Mouse (Mus musculus) limb, embryonic 10.5 days (tissue): ENCODE data around the gene Zfp691. TPM values are rescaled to one million over a fixed set of nuclear protein-coding genes. Genes with fewer than 3 reads are reported as not detected.

ENCODE experiments used
- DNase-seq: peaks from one replicate; pipeline ENCODE4 v3.0.0-alpha.2; 2017; ENCODE audit warnings: low spot score
- H3K27ac ChIP-seq: fragments of 300-500 bp; sonication (generic); 2 replicates; pipeline ENCODE4 v1.5.1; 2016; ENCODE audit warnings: mild to moderate bottlenecking
- H3K27me3 ChIP-seq: fragments of 300-500 bp; sonication (generic); 2 replicates; pipeline ENCODE4 v1.6.1; 2016; ENCODE audit warnings: low read depth, mild to moderate bottlenecking; ENCODE audit not compliant: poor library complexity, severe bottlenecking
- H3K36me3 ChIP-seq: fragments of 300-500 bp; sonication (generic); 2 replicates; pipeline ENCODE4 v1.6.1; 2016; ENCODE audit warnings: mild to moderate bottlenecking, moderate library complexity
- H3K4me1 ChIP-seq: fragments of 300-500 bp; sonication (generic); 2 replicates; pipeline ENCODE4 v1.6.1; 2016
- H3K4me3 ChIP-seq: fragments of 300-500 bp; sonication (generic); 2 replicates; pipeline ENCODE4 v1.5.1; 2016; ENCODE audit warnings: mild to moderate bottlenecking, moderate library complexity
- H3K9me3 ChIP-seq: fragments of 300-500 bp; sonication (generic); replicated peaks from 2 replicates; pipeline ENCODE4 v1.6.1; 2016; ENCODE audit warnings: mild to moderate bottlenecking
- WGBS: fragments of 180-500 bp; shearing (Covaris S2); methylation state at CpG from one replicate; pipeline ENCODE4 v1.1.7; 2016; 5-methylcytosine and 5-hydroxymethylcytosine counted together
- microRNA counts: library from miRNA; unstranded; fragments of <30 nt; microRNA quantifications from one replicate; lab custom pipeline; 2017
- microRNA-seq: library from miRNA; unstranded; fragments of <30 nt; microRNA quantifications from one replicate; pipeline ENCODE4, GENCODE M21; 2017
- polyA plus RNA-seq: library from polyadenylated mRNA; unstranded; fragments of >200 nt; fragmentation: Nextera tagmentation; extraction: Ambion mirVana; gene quantifications from 2 replicates; pipeline ENCODE4 v1.2.1, GENCODE M21; 2016

Zfp691 gene
- polyA plus RNA-seq, 1 experiment from 2014 or later, result 10.3 TPM

GRCm38 (mm10) chr4:119131189-119131910 is 42.6 kb downstream of the Zfp691 start:
- Histone ChIP-seq H3K9me3 (no peaks in the 10 kb centered on the region), H3K36me3 (peaks cover 100% of the 10 kb centered on the region), H3K27me3 (no peaks in the 10 kb centered on the region), H3K4me1 (no peaks in the 10 kb centered on the region), H3K27ac (no peak overlapping the region), H3K4me3 (no peak overlapping the region)
- WGBS, result 90% methylated on average over 8 of the region's 8 CpGs
- DNase-seq, result no peak

GRCm38 (mm10) chr4:119129096-119129495 is 44.9 kb downstream of the Zfp691 start:
- H3K9me3 ChIP-seq, result no peaks in the 10 kb centered on the region
- no peaks in the 10 kb centered on the region for H3K27me3 ChIP-seq
- H3K4me3 ChIP-seq, result no peak overlapping the region
- H3K4me1 ChIP-seq, result peaks cover 6% of the 10 kb centered on the region; the same call in 1 of the 2 replicates
- DNase-seq, result no peak
- peaks cover 100% of the 10 kb centered on the region for H3K36me3 ChIP-seq
- no peak overlapping the region for H3K27ac ChIP-seq
- WGBS, result 90% methylated on average over 1 of the region's 1 CpGs

GRCm38 (mm10) chr4:119128547-119128946 is 45.4 kb downstream of the Zfp691 start:
- 88% methylated on average over 7 of the region's 7 CpGs for WGBS
- H3K27ac ChIP-seq, result no peak overlapping the region
- H3K4me3 ChIP-seq, result no peak overlapping the region
- H3K4me1 ChIP-seq, result peaks cover 6% of the 10 kb centered on the region; the same call in 1 of the 2 replicates
- no peaks in the 10 kb centered on the region for H3K27me3 ChIP-seq
- H3K9me3 ChIP-seq, result no peaks in the 10 kb centered on the region
- H3K36me3 ChIP-seq, result peaks cover 100% of the 10 kb centered on the region
- DNase-seq, result no peak

GRCm38 (mm10) chr4:119127229-119127628 is 46.8 kb downstream of the Zfp691 start:
- peaks cover 100% of the 10 kb centered on the region for H3K36me3 ChIP-seq
- H3K27ac ChIP-seq, result no peak overlapping the region
- no peaks in the 10 kb centered on the region for H3K27me3 ChIP-seq
- peaks cover 6% of the 10 kb centered on the region; the same call in 1 of the 2 replicates for H3K4me1 ChIP-seq
- 72% methylated on average over 6 of the region's 6 CpGs for WGBS
- H3K4me3 ChIP-seq, result no peak overlapping the region
- no peak for DNase-seq
- H3K9me3 ChIP-seq, result no peaks in the 10 kb centered on the region

GRCm38 (mm10) chr4:119125577-119126270 is 48.3 kb downstream of the Zfp691 start:
- 84% methylated on average over 9 of the region's 9 CpGs for WGBS
- DNase-seq, result no peak
- Histone ChIP-seq H3K27me3 (no peaks in the 10 kb centered on the region), H3K4me1 (peaks cover 6% of the 10 kb centered on the region; the same call in 1 of the 2 replicates), H3K27ac (no peak overlapping the region), H3K36me3 (peaks cover 100% of the 10 kb centered on the region), H3K9me3 (no peaks in the 10 kb centered on the region), H3K4me3 (no peak overlapping the region)

- DNase-seq, result no peak
- Histone ChIP-seq H3K4me1 (peaks cover 6% of the 10 kb centered on the region; the same call in 1 of the 2 replicates), H3K9me3 (no peaks in the 10 kb centered on the region), H3K4me3 (no peak overlapping the region), H3K27ac (no peak overlapping the region), H3K27me3 (no peaks in the 10 kb centered on the region), H3K36me3 (peaks cover 100% of the 10 kb centered on the region)
- WGBS, result 66% methylated on average over 2 of the region's 2 CpGs
These were observed 49.2 kb downstream of the Zfp691 start for GRCm38 (mm10) chr4:119124771-119125273.

- Histone ChIP-seq H3K4me1 (peaks cover 10% of the 10 kb centered on the region), H3K9me3 (no peaks in the 10 kb centered on the region), H3K27me3 (no peaks in the 10 kb centered on the region), H3K36me3 (peaks cover 94% of the 10 kb centered on the region), H3K27ac (no peak overlapping the region), H3K4me3 (no peak overlapping the region)
- WGBS, result 71% methylated on average over 4 of the region's 4 CpGs
- no peak for DNase-seq
These were observed 52.7 kb downstream of the Zfp691 start for GRCm38 (mm10) chr4:119121249-119121648.

GRCm38 (mm10) chr4:119120095-119120494 is 53.9 kb downstream of the Zfp691 start:
- H3K27me3 ChIP-seq, result no peaks in the 10 kb centered on the region
- peaks cover 22% of the 10 kb centered on the region for H3K4me1 ChIP-seq
- WGBS, result 83% methylated on average over 6 of the region's 6 CpGs
- no peak overlapping the region for H3K27ac ChIP-seq
- DNase-seq, result no peak
- no peak overlapping the region for H3K4me3 ChIP-seq
- H3K36me3 ChIP-seq, result peaks cover 92% of the 10 kb centered on the region
- no peaks in the 10 kb centered on the region for H3K9me3 ChIP-seq

MicroRNAs within 50 kb of the gene (microRNA counts, 519-probe panel; counts per million panel counts)
- 684 counts per million, percentile 72 among the panel's probes with 10 or more counts for microRNA mmu-miR-1957 (lab: Ali Mortazavi, UCI)

Small RNA genes within 50 kb of the gene (microRNA-seq; reads per million reads assigned to microRNA genes)
- not detected for gene Mir1957a

Other genes with a start within 250 kb of the Zfp691 start
- not detected in 2 replicates for gene Olfr1328, start 235.6 kb downstream of the Zfp691 start, polyA plus RNA-seq
- not detected in 2 replicates for gene Lao1, start 212.6 kb downstream of the Zfp691 start, polyA plus RNA-seq
- gene Slc2a1, start 65.5 kb downstream of the Zfp691 start, polyA plus RNA-seq, result 110 and 139 TPM in 2 replicates
- 6.8 and 7.7 TPM in 2 replicates for gene Ermap, start 15.8 kb upstream of the Zfp691 start, polyA plus RNA-seq
- gene Svbp, start 21.1 kb upstream of the Zfp691 start, polyA plus RNA-seq, result 115 and 133 TPM in 2 replicates
- gene Tmem269, start 44.0 kb upstream of the Zfp691 start, polyA plus RNA-seq, result not detected in 2 replicates
- gene AU022252, start 58.5 kb upstream of the Zfp691 start, polyA plus RNA-seq, result 38.1 and 43.3 TPM in 2 replicates
- 12.7 and 16.0 TPM in 2 replicates for gene P3h1, start 58.7 kb upstream of the Zfp691 start, polyA plus RNA-seq
- gene Cldn19, start 81.2 kb upstream of the Zfp691 start, polyA plus RNA-seq, result not detected in 2 replicates
- 1,026 and 1,071 TPM in 2 replicates for gene Ybx1, start 120.4 kb upstream of the Zfp691 start, polyA plus RNA-seq
- 152 and 173 TPM in 2 replicates for gene Ppih, start 146.4 kb upstream of the Zfp691 start, polyA plus RNA-seq
- gene Ccdc30, start 241.3 kb upstream of the Zfp691 start, polyA plus RNA-seq, result 4.7 and 7.0 TPM in 2 replicates
- 37.1 and 41.4 TPM in 2 replicates for gene Ppcs, start 248.2 kb upstream of the Zfp691 start, polyA plus RNA-seq
- gene Zmynd12, start 248.6 kb upstream of the Zfp691 start, polyA plus RNA-seq, result 0.20 TPM in 1 of 2 replicates, not detected in the other